Mouse (Mus musculus): ENCODE data around the gene Bub1b. TPM values are rescaled to one million over a fixed set of nuclear protein-coding genes. Genes with fewer than 3 reads are reported as not detected.

The Bub1b gene
- total and polyA plus RNA-seq, 2 experiments from 2014 or later, result 14.8 to 37.7 TPM

DNA sequence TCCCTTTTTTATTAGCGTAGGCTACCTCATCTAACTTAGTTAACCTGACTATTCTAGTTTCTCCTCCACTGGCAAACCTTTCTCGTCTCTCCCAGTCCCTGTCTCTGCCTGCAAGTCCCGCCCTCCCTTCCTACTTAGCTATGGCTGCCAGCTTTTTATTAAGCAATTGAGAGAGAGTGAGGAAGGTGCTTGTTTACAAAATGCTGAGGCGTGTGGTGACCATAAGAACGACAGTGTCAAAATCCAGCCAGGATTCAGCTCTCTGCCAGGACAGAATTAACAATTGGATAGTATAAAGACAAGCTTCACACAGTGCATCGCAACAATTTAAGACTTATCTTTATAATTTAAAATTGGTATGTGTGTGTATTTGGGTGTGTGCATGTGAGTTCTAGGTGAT is 6.1 kb downstream of the Bub1b start:
- Histone ChIP-seq H3K36me3 (replicated peaks; ENCODE audit: control insufficient read depth, insufficient read depth, low read length) (peaks cover 43% of the 10 kb centered on the region), H3K9me3 (replicated peaks; ENCODE audit: control insufficient read depth, low read length) (no peaks in the 10 kb centered on the region), H3K4me3 (ENCODE audit: low read depth, low read length) (no peak overlapping the region), H3K27me3 (ENCODE audit: control insufficient read depth, insufficient read depth, low read length) (no peaks in the 10 kb centered on the region), H3K4me2 (ENCODE audit: low read depth, low read length) (no peak overlapping the region), H3K9ac (replicated peaks; ENCODE audit: low read depth, low read length) (no peak overlapping the region), H3K27ac (ENCODE audit: low read depth) (no peak overlapping the region), H3K4me1 (ENCODE audit: control insufficient read depth, insufficient read depth) (peaks cover 17% of the 10 kb centered on the region; the same call in 1 of the 2 replicates)
- DNase-seq (ENCODE audit: low spot score), result no peak
- no peak for ATAC-seq (ENCODE audit: insufficient read depth, low read depth)
- WGBS, result 85% methylated on average over 6 of the region's 6 CpGs
- TF ChIP-seq CTCF (IDR thresholded peaks at IDR 0.05; ENCODE audit: low read depth) (no peak), EP300 (IDR thresholded peaks at IDR 0.05; ENCODE audit: low read depth) (no peak)

DNA sequence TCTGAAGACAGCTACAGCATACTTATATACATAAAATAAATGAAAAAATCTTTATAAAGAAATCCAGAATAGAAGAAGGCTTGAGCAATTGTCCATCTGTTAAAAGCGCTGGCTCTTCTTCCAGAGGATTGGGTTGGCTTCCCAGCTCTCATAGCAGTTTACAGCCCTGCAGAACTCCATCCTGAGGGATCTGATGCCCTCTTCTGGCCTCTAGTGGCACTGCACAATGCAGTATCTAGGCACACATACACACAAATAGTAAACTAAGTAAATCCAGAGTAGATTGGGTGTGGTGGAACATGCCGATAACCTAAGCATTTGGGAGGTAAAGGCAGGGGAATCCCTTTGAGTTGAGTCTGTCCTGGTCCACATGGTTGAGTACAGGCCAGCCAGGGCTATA is 8.0 kb downstream of the Bub1b start:
- no peak overlapping the region for H3K4me3 ChIP-seq (ENCODE audit: low read depth, low read length)
- no peaks in the 10 kb centered on the region for H3K27me3 ChIP-seq (ENCODE audit: control insufficient read depth, insufficient read depth, low read length)
- no peak overlapping the region for H3K27ac ChIP-seq (ENCODE audit: low read depth)
- H3K9ac ChIP-seq (replicated peaks; ENCODE audit: low read depth, low read length), result no peak overlapping the region
- 0 out of 2 replicates have a peak, but pooled peaks cover 6% of the 10 kb centered on the region for H3K4me1 ChIP-seq (ENCODE audit: control insufficient read depth, insufficient read depth)
- 84% methylated on average over 2 of the region's 2 CpGs for WGBS
- no peaks in the 10 kb centered on the region for H3K9me3 ChIP-seq (replicated peaks; ENCODE audit: control insufficient read depth, low read length)
- peak; percentile 9 for DNase-seq (ENCODE audit: low spot score)
- no peak for ATAC-seq (ENCODE audit: insufficient read depth, low read depth)
- H3K4me2 ChIP-seq (ENCODE audit: low read depth, low read length), result no peak overlapping the region
- peaks cover 57% of the 10 kb centered on the region for H3K36me3 ChIP-seq (replicated peaks; ENCODE audit: control insufficient read depth, insufficient read depth, low read length)
- TF ChIP-seq EP300 (IDR thresholded peaks at IDR 0.05; ENCODE audit: low read depth) (no peak), CTCF (IDR thresholded peaks at IDR 0.05; ENCODE audit: low read depth) (peak; percentile 70)

DNA sequence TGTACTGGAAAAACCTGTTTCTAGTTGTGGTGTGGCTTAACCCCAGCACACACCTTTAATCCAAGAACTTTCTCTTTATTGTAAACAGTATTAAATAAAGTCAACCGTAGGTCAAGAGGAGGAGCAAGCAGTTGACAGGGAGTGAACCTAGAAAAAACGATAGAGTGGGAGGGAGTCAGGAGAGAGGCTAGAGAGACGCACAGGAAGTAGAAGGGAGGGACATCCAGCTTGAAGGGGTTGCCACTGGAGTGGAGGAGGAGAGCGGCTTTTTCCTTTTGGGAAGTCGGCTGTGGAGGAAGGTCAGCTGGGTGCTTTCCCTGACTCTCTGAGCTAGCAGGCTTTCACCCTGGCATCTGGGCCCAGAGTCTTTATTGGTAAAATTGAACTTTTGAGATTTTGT is 9.0 kb downstream of the Bub1b start:
- no peaks in the 10 kb centered on the region for H3K27me3 ChIP-seq (ENCODE audit: control insufficient read depth, insufficient read depth, low read length)
- TF ChIP-seq EP300 (IDR thresholded peaks at IDR 0.05; ENCODE audit: low read depth), result no peak
- TF ChIP-seq CTCF (IDR thresholded peaks at IDR 0.05; ENCODE audit: low read depth), result no peak
- no peaks in the 10 kb centered on the region for H3K4me1 ChIP-seq (ENCODE audit: control insufficient read depth, insufficient read depth)
- H3K36me3 ChIP-seq (replicated peaks; ENCODE audit: control insufficient read depth, insufficient read depth, low read length), result peaks cover 67% of the 10 kb centered on the region
- H3K4me2 ChIP-seq (ENCODE audit: low read depth, low read length), result no peak overlapping the region
- no peak overlapping the region for H3K27ac ChIP-seq (ENCODE audit: low read depth)
- H3K4me3 ChIP-seq (ENCODE audit: low read depth, low read length), result no peak overlapping the region
- peak; percentile 24; the same call in 1 of the 2 replicates for ATAC-seq (ENCODE audit: insufficient read depth, low read depth)
- WGBS, result 67% methylated on average over 5 of the region's 5 CpGs
- DNase-seq (ENCODE audit: low spot score), result peak; percentile 30
- H3K9ac ChIP-seq (replicated peaks; ENCODE audit: low read depth, low read length), result no peak overlapping the region
- no peaks in the 10 kb centered on the region for H3K9me3 ChIP-seq (replicated peaks; ENCODE audit: control insufficient read depth, low read length)

DNA sequence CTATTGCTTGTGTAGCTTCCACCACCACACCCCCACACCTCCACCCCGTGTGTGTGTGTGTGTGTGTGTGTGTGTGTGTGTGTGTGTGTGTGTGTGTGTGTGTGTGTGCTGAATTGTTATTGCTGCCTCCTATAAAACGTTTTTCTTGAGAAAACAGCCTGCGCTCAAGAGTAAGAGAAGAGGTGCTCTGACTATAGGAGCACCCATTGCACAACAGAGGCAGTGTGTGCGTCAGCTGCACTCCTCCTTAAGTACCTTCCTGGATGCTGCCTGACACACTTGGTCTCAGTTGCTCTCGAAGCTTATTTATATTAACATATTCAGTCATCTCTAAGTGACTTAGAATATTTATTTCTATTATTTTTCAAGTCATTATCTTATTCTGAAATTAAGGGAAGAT is 20.0 kb downstream of the Bub1b start:
- no peak for ATAC-seq (ENCODE audit: insufficient read depth, low read depth)
- TF ChIP-seq CTCF (IDR thresholded peaks at IDR 0.05; ENCODE audit: low read depth), result no peak
- no peak for TF ChIP-seq EP300 (IDR thresholded peaks at IDR 0.05; ENCODE audit: low read depth)
- WGBS, result 87% methylated on average over 5 of the region's 5 CpGs

DNA sequence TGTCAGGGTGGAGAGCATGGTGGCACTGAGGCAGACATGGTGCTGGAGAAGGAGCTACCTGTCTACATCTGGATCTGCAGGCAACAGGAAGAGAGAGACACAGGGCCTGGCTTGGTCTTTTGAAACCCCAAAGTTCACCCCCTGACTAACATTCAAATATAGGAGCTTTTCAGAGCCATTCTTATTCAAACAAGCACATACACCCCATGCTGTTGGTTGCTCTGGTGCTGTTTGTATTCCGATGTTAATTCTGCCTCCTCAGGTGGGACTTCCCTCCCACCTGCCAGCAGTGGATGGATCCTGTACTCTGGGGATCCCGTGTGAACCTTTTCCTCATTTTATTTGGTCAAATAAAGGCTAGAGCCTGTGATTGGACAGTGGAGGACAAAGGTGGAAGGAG is 22.1 kb downstream of the Bub1b start:
- Histone ChIP-seq H3K27me3 (ENCODE audit: control insufficient read depth, insufficient read depth, low read length) (no peaks in the 10 kb centered on the region), H3K9ac (replicated peaks; ENCODE audit: low read depth, low read length) (no peak overlapping the region), H3K36me3 (replicated peaks; ENCODE audit: control insufficient read depth, insufficient read depth, low read length) (peaks cover 95% of the 10 kb centered on the region), H3K4me3 (ENCODE audit: low read depth, low read length) (no peak overlapping the region), H3K4me2 (ENCODE audit: low read depth, low read length) (no peak overlapping the region), H3K9me3 (replicated peaks; ENCODE audit: control insufficient read depth, low read length) (no peaks in the 10 kb centered on the region), H3K4me1 (ENCODE audit: control insufficient read depth, insufficient read depth) (no peaks in the 10 kb centered on the region), H3K27ac (ENCODE audit: low read depth) (no peak overlapping the region)
- no peak for DNase-seq (ENCODE audit: low spot score)
- TF ChIP-seq EP300 (IDR thresholded peaks at IDR 0.05; ENCODE audit: low read depth) (no peak), CTCF (IDR thresholded peaks at IDR 0.05; ENCODE audit: low read depth) (no peak)
- WGBS, result 75% methylated on average over 2 of the region's 2 CpGs
- ATAC-seq (ENCODE audit: insufficient read depth, low read depth), result no peak

More for the DNA sequence above, 20.0 kb downstream of the Bub1b start:
- no peaks in the 10 kb centered on the region for H3K4me1 ChIP-seq (ENCODE audit: control insufficient read depth, insufficient read depth)
- H3K4me2 ChIP-seq (ENCODE audit: low read depth, low read length), result no peak overlapping the region
- no peaks in the 10 kb centered on the region for H3K9me3 ChIP-seq (replicated peaks; ENCODE audit: control insufficient read depth, low read length)
- H3K27me3 ChIP-seq (ENCODE audit: control insufficient read depth, insufficient read depth, low read length), result no peaks in the 10 kb centered on the region
- no peak for DNase-seq (ENCODE audit: low spot score)
- H3K4me3 ChIP-seq (ENCODE audit: low read depth, low read length), result no peak overlapping the region
- H3K36me3 ChIP-seq (replicated peaks; ENCODE audit: control insufficient read depth, insufficient read depth, low read length), result peaks cover 96% of the 10 kb centered on the region
- H3K9ac ChIP-seq (replicated peaks; ENCODE audit: low read depth, low read length), result no peak overlapping the region
- no peak overlapping the region for H3K27ac ChIP-seq (ENCODE audit: low read depth)

DNA sequence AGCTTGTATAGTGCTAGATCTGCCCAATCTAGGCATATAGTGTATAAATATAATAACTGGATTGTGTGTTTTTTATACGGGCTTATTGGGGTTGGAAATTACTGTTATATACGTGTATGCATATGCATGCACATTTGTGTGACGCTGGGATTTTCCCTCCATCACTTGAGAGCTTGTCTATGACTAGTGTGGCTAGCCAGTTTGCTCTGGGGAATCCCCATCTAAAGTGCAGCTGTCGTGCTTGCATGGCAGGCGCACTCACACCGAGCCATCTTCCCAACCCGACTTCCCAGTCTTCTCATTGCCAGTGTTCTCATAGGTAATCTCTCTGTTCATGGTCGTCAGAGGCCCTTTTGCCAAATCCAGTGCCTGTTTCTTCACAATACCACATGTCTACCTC is 22.6 kb downstream of the Bub1b start:
- Histone ChIP-seq H3K4me1 (ENCODE audit: control insufficient read depth, insufficient read depth) (no peaks in the 10 kb centered on the region), H3K4me2 (ENCODE audit: low read depth, low read length) (no peak overlapping the region), H3K27me3 (ENCODE audit: control insufficient read depth, insufficient read depth, low read length) (no peaks in the 10 kb centered on the region), H3K27ac (ENCODE audit: low read depth) (no peak overlapping the region), H3K9me3 (replicated peaks; ENCODE audit: control insufficient read depth, low read length) (no peaks in the 10 kb centered on the region), H3K4me3 (ENCODE audit: low read depth, low read length) (no peak overlapping the region), H3K9ac (replicated peaks; ENCODE audit: low read depth, low read length) (no peak overlapping the region), H3K36me3 (replicated peaks; ENCODE audit: control insufficient read depth, insufficient read depth, low read length) (peaks cover 91% of the 10 kb centered on the region)
- TF ChIP-seq EP300 (IDR thresholded peaks at IDR 0.05; ENCODE audit: low read depth), result no peak
- DNase-seq (ENCODE audit: low spot score) (no peak), ATAC-seq (ENCODE audit: insufficient read depth, low read depth) (no peak)
- WGBS, result 88% methylated on average over 8 of the region's 8 CpGs

Data from heart, postnatal 0 days (tissue).